Mouse (Mus musculus) liver, embryonic 12.5 days (tissue): ENCODE measurements around the gene Angel2. TPM values are rescaled to one million over a fixed set of nuclear protein-coding genes. Genes with fewer than 3 reads are reported as not detected.
"Not testable (repeated sequence)": the region's sequence is repeated elsewhere in the genome, so short reads cannot be mapped to it uniquely, and the experiment has no call there.

Experiments used
- ATAC-seq: fragments of 200-750 bp; cut with Nextera tagmentation; 2 replicates; pipeline ENCODE4 v1.8.0; 2017; ENCODE audit warnings: moderate number of reproducible peaks, mild to moderate bottlenecking, moderate library complexity
- H3K27ac ChIP-seq: fragments of 300-500 bp; sonication (generic); 2 replicates; pipeline ENCODE4 v1.5.1; 2016; ENCODE audit warnings: mild to moderate bottlenecking
- H3K27me3 ChIP-seq: fragments of 300-500 bp; sonication (generic); replicated peaks from 2 replicates; pipeline ENCODE4 v1.6.1; 2016; ENCODE audit warnings: mild to moderate bottlenecking, moderate library complexity
- H3K36me3 ChIP-seq: fragments of 300-500 bp; sonication (generic); 2 replicates; pipeline ENCODE4 v1.6.1; 2016; ENCODE audit warnings: mild to moderate bottlenecking, moderate library complexity
- H3K4me1 ChIP-seq: fragments of 300-500 bp; sonication (generic); 2 replicates; pipeline ENCODE4 v1.6.1; 2016
- H3K4me2 ChIP-seq: fragments of 300-500 bp; sonication (generic); 2 replicates; pipeline ENCODE4 v1.6.1; 2016; ENCODE audit warnings: mild to moderate bottlenecking, moderate library complexity
- H3K4me3 ChIP-seq: fragments of 300-500 bp; sonication (generic); 2 replicates; pipeline ENCODE4 v1.5.1; 2016; ENCODE audit warnings: mild to moderate bottlenecking, moderate library complexity
- H3K9ac ChIP-seq: fragments of 300-500 bp; sonication (generic); 2 replicates; pipeline ENCODE4 v1.6.1; 2016; ENCODE audit warnings: mild to moderate bottlenecking, moderate library complexity
- H3K9me3 ChIP-seq: fragments of 300-500 bp; sonication (generic); replicated peaks from 2 replicates; pipeline ENCODE4 v1.6.1; 2016; ENCODE audit warnings: mild to moderate bottlenecking, moderate library complexity
- WGBS: fragments of 180-500 bp; shearing (Covaris S2); methylation state at CpG from one replicate; pipeline ENCODE4 v1.1.7; 2016; ENCODE audit not compliant: insufficient replicate concordance; 5-methylcytosine and 5-hydroxymethylcytosine counted together
- polyA plus RNA-seq: library from polyadenylated mRNA; unstranded; fragments of >200 nt; fragmentation: Nextera tagmentation; extraction: Ambion mirVana; gene quantifications from 2 replicates; pipeline ENCODE4 v1.2.1, GENCODE M21; 2016

The Angel2 gene
- 21.4 and 23.6 TPM in 2 replicates for polyA plus RNA-seq

GRCm38 (mm10) chr1:190924812-190925211 is at the start of gene Angel2:
Gene Angel2 (plus strand): TSS chr1:190925112.
- not testable (repeated sequence) for H3K36me3 ChIP-seq, H3K9ac ChIP-seq, ATAC-seq, H3K27ac ChIP-seq, H3K4me2 ChIP-seq, H3K4me3 ChIP-seq, H3K9me3 ChIP-seq
- H3K4me1 ChIP-seq: peaks cover 20% of the 10 kb centered on the region
- WGBS: 67% methylated on average over 3 of the region's 3 CpGs
- peaks cover 18% of the 10 kb centered on the region; the same call in 1 of the 2 replicates for H3K27me3 ChIP-seq

GRCm38 (mm10) chr1:190875751-190876150 is 49.2 kb upstream of the Angel2 start:
- H3K4me2 ChIP-seq: no peak overlapping the region
- ATAC-seq: no peak
- 76% methylated on average over 6 of the region's 6 CpGs for WGBS
- H3K4me3 ChIP-seq: no peak overlapping the region
- H3K9me3 ChIP-seq: no peaks in the 10 kb centered on the region
- H3K9ac ChIP-seq: no peak overlapping the region
- H3K27ac ChIP-seq: no peak overlapping the region
- no peaks in the 10 kb centered on the region for H3K27me3 ChIP-seq
- H3K36me3 ChIP-seq: peaks cover 15% of the 10 kb centered on the region
- 0 out of 2 replicates have a peak, but pooled peaks cover 4% of the 10 kb centered on the region for H3K4me1 ChIP-seq

- Histone ChIP-seq H3K9ac (no peak overlapping the region), H3K36me3 (peaks cover 19% of the 10 kb centered on the region), H3K27ac (peak overlapping the region; percentile 55; the same call in 1 of the 2 replicates), H3K4me1 (no peaks in the 10 kb centered on the region), H3K27me3 (no peaks in the 10 kb centered on the region), H3K4me3 (no peak overlapping the region), H3K9me3 (no peaks in the 10 kb centered on the region), H3K4me2 (no peak overlapping the region)
- peak; percentile 78 for ATAC-seq
- 61% methylated on average over 6 of the region's 6 CpGs for WGBS
Measured at GRCm38 (mm10) chr1:190880638-190881037, 44.3 kb upstream of the Angel2 start.

- 4% methylated on average over 2 of the region's 2 CpGs for WGBS
- Histone ChIP-seq H3K27ac (no peak overlapping the region), H3K9me3 (no peaks in the 10 kb centered on the region), H3K4me2 (no peak overlapping the region), H3K27me3 (no peaks in the 10 kb centered on the region), H3K4me1 (no peaks in the 10 kb centered on the region), H3K4me3 (no peak overlapping the region), H3K9ac (no peak overlapping the region), H3K36me3 (peaks cover 19% of the 10 kb centered on the region)
- 0 out of 2 replicates have a peak, but pooled peaks have one; percentile 43 for ATAC-seq
Measured at GRCm38 (mm10) chr1:190881422-190881821, 43.5 kb upstream of the Angel2 start.

- H3K27ac ChIP-seq: no peak overlapping the region
- H3K4me3 ChIP-seq: no peak overlapping the region
- 81% methylated on average over 4 of the region's 4 CpGs for WGBS
- H3K9ac ChIP-seq: no peak overlapping the region
- H3K4me1 ChIP-seq: no peaks in the 10 kb centered on the region
- ATAC-seq: no peak
- no peaks in the 10 kb centered on the region for H3K27me3 ChIP-seq
- no peak overlapping the region for H3K4me2 ChIP-seq
- H3K36me3 ChIP-seq: peaks cover 26% of the 10 kb centered on the region
- H3K9me3 ChIP-seq: no peaks in the 10 kb centered on the region
Measured at GRCm38 (mm10) chr1:190886014-190886413, 38.9 kb upstream of the Angel2 start.

- Histone ChIP-seq H3K4me1 (peaks cover 1% of the 10 kb centered on the region), H3K4me3 (no peak overlapping the region), H3K4me2 (no peak overlapping the region), H3K9ac (no peak overlapping the region), H3K27ac (no peak overlapping the region), H3K27me3 (no peaks in the 10 kb centered on the region), H3K36me3 (peaks cover 39% of the 10 kb centered on the region), H3K9me3 (no peaks in the 10 kb centered on the region)
- ATAC-seq: no peak
- WGBS: 88% methylated on average over 2 of the region's 2 CpGs
Measured at GRCm38 (mm10) chr1:190888031-190888430, 36.9 kb upstream of the Angel2 start.

- H3K4me3 ChIP-seq: no peak overlapping the region
- H3K4me1 ChIP-seq: peaks cover 7% of the 10 kb centered on the region
- 81% methylated on average over 16 of the region's 16 CpGs for WGBS
- no peak for ATAC-seq
- H3K27me3 ChIP-seq: no peaks in the 10 kb centered on the region
- H3K9me3 ChIP-seq: no peaks in the 10 kb centered on the region
- peaks cover 37% of the 10 kb centered on the region for H3K36me3 ChIP-seq
- no peak overlapping the region for H3K9ac ChIP-seq
- H3K4me2 ChIP-seq: no peak overlapping the region
- no peak overlapping the region for H3K27ac ChIP-seq
Measured at GRCm38 (mm10) chr1:190888646-190889045, 36.3 kb upstream of the Angel2 start.

GRCm38 (mm10) chr1:190893559-190894167 is 31.2 kb upstream of the Angel2 start:
- H3K9ac ChIP-seq: no peak overlapping the region
- H3K4me1 ChIP-seq: peaks cover 21% of the 10 kb centered on the region
- H3K27ac ChIP-seq: no peak overlapping the region
- WGBS: 32% methylated on average over 6 of the region's 6 CpGs
- H3K36me3 ChIP-seq: peaks cover 31% of the 10 kb centered on the region
- no peak overlapping the region for H3K4me2 ChIP-seq
- H3K4me3 ChIP-seq: no peak overlapping the region
- no peaks in the 10 kb centered on the region for H3K9me3 ChIP-seq
- H3K27me3 ChIP-seq: no peaks in the 10 kb centered on the region
- peak; percentile 66 for ATAC-seq

GRCm38 (mm10) chr1:190898186-190898585 is 26.7 kb upstream of the Angel2 start:
- ATAC-seq: no peak
- no peaks in the 10 kb centered on the region for H3K27me3 ChIP-seq

GRCm38 (mm10) chr1:190898899-190899575 is 25.9 kb upstream of the Angel2 start:
- ATAC-seq: no peak
- Histone ChIP-seq H3K4me2 (no peak overlapping the region), H3K27me3 (no peaks in the 10 kb centered on the region), H3K9ac (no peak overlapping the region), H3K27ac (no peak overlapping the region), H3K4me1 (0 out of 2 replicates have a peak, but pooled peaks cover 10% of the 10 kb centered on the region), H3K36me3 (peaks cover 26% of the 10 kb centered on the region), H3K9me3 (no peaks in the 10 kb centered on the region), H3K4me3 (no peak overlapping the region)
- 73% methylated on average over 9 of the region's 9 CpGs for WGBS

More at GRCm38 (mm10) chr1:190898186-190898585, 26.7 kb upstream of the Angel2 start:
- Histone ChIP-seq H3K9me3 (no peaks in the 10 kb centered on the region), H3K4me3 (no peak overlapping the region), H3K4me1 (peaks cover 18% of the 10 kb centered on the region), H3K36me3 (peaks cover 20% of the 10 kb centered on the region), H3K9ac (no peak overlapping the region), H3K4me2 (no peak overlapping the region), H3K27ac (no peak overlapping the region)
- WGBS: 79% methylated on average over 3 of the region's 3 CpGs

- no peak for ATAC-seq
- 68% methylated on average over 2 of the region's 2 CpGs for WGBS
- H3K9ac ChIP-seq: no peak overlapping the region
Measured at GRCm38 (mm10) chr1:190901082-190901481, 23.8 kb upstream of the Angel2 start.

GRCm38 (mm10) chr1:190904136-190904535 is 20.8 kb upstream of the Angel2 start:
- Histone ChIP-seq H3K4me3 (no peak overlapping the region), H3K4me1 (no peaks in the 10 kb centered on the region), H3K36me3 (peaks cover 14% of the 10 kb centered on the region), H3K4me2 (no peak overlapping the region), H3K9ac (no peak overlapping the region), H3K9me3 (no peaks in the 10 kb centered on the region), H3K27ac (no peak overlapping the region), H3K27me3 (no peaks in the 10 kb centered on the region)
- WGBS: 84% methylated on average over 3 of the region's 3 CpGs
- no peak for ATAC-seq

More at GRCm38 (mm10) chr1:190901082-190901481, 23.8 kb upstream of the Angel2 start:
- Histone ChIP-seq H3K36me3 (peaks cover 30% of the 10 kb centered on the region), H3K27ac (no peak overlapping the region), H3K27me3 (no peaks in the 10 kb centered on the region), H3K9me3 (no peaks in the 10 kb centered on the region), H3K4me2 (no peak overlapping the region), H3K4me3 (no peak overlapping the region), H3K4me1 (0 out of 2 replicates have a peak, but pooled peaks cover 2% of the 10 kb centered on the region)
